Mouse (Mus musculus): ENCODE results near the gene Ccnq. TPM values are rescaled to one million over a fixed set of nuclear protein-coding genes. Genes with fewer than 3 reads are reported as not detected.

Gene Ccnq
- polyA plus RNA-seq, 1 experiment from 2014 or later: 37.2 TPM

GRCm38 (mm10) chr11:78751843-78752203 is 294 bp upstream of the Ccnq start:
- ATAC-seq (ENCODE audit: low read depth) (no peak), DNase-seq (ENCODE audit: low spot score) (no peak)
- H3K4me1 ChIP-seq (ENCODE audit: control insufficient read depth, insufficient read depth, low read length): peaks cover 6% of the 10 kb centered on the region; the same call in 1 of the 2 replicates
- H3K9me3 ChIP-seq (ENCODE audit: control insufficient read depth, low read length): no peaks in the 10 kb centered on the region
- peaks cover 9% of the 10 kb centered on the region for H3K36me3 ChIP-seq (ENCODE audit: control insufficient read depth, insufficient read depth, low read length)
- H3K9ac ChIP-seq (ENCODE audit: low read depth, low read length): peak overlapping the region; percentile 79
- peak overlapping the region; percentile 76 for H3K4me3 ChIP-seq (ENCODE audit: low read depth, low read length)
- peak overlapping the region; percentile 87 for H3K4me2 ChIP-seq (ENCODE audit: low read depth, low read length)
- WGBS: 3% methylated on average over 2 of the region's 2 CpGs
- H3K27me3 ChIP-seq (replicated peaks; ENCODE audit: control insufficient read depth, insufficient read depth, low read length): no peaks in the 10 kb centered on the region
- peak overlapping the region; percentile 80 for H3K27ac ChIP-seq (replicated peaks; ENCODE audit: low read depth, low read length)

DNA sequence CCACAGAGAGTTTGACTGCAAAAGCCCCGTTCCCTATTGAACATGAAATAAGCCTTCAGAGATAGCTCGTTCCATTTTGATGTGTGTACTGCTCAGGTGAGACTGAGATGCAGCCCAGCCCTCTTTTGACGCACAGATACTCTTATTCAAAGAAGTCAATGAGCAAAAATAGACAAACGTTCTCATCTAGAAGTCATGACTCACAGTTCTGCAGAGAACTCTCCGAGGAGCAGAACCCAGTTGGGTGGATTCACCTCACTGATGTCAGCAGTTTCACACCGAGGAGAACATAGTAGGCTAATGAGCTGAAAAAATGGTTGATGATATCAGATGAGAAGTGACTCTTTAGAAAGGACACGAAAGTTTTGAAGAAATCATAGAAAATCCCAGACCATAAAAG is 5.3 kb downstream of the Ccnq start:
- Histone ChIP-seq H3K27ac (replicated peaks; ENCODE audit: low read depth, low read length) (no peak overlapping the region), H3K36me3 (ENCODE audit: control insufficient read depth, insufficient read depth, low read length) (peaks cover 9% of the 10 kb centered on the region), H3K27me3 (replicated peaks; ENCODE audit: control insufficient read depth, insufficient read depth, low read length) (no peaks in the 10 kb centered on the region), H3K4me1 (ENCODE audit: control insufficient read depth, insufficient read depth, low read length) (peaks cover 6% of the 10 kb centered on the region; the same call in 1 of the 2 replicates), H3K9me3 (ENCODE audit: control insufficient read depth, low read length) (no peaks in the 10 kb centered on the region), H3K4me3 (ENCODE audit: low read depth, low read length) (no peak overlapping the region), H3K4me2 (ENCODE audit: low read depth, low read length) (no peak overlapping the region), H3K9ac (ENCODE audit: low read depth, low read length) (no peak overlapping the region)
- DNase-seq (ENCODE audit: low spot score) (no peak), ATAC-seq (ENCODE audit: low read depth) (no peak)
- WGBS: 86% methylated on average over 7 of the region's 7 CpGs

DNA sequence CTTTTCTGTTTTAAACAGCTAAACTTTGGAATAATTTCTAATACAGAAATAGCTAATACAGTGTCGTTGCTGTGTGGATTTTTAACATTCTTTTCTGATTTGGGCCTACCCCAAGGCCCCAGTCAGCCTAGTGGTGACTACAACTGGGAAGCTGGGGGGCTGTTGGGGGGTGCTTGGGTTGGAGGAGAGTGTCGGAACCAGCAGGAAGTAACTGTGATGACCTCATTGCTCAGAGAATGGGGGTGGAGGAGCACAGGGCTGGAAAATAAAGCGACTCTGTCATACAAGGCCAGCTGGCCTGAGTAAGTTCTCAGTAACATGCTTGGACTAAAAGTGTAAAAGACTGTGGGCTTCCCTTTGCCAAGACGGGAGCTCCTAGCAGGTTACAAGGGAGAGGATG is 6.1 kb downstream of the Ccnq start:
- Histone ChIP-seq H3K27me3 (replicated peaks; ENCODE audit: control insufficient read depth, insufficient read depth, low read length) (no peaks in the 10 kb centered on the region), H3K4me1 (ENCODE audit: control insufficient read depth, insufficient read depth, low read length) (peaks cover under 1% of the 10 kb centered on the region; the same call in 1 of the 2 replicates)
- DNase-seq (ENCODE audit: low spot score): no peak

DNA sequence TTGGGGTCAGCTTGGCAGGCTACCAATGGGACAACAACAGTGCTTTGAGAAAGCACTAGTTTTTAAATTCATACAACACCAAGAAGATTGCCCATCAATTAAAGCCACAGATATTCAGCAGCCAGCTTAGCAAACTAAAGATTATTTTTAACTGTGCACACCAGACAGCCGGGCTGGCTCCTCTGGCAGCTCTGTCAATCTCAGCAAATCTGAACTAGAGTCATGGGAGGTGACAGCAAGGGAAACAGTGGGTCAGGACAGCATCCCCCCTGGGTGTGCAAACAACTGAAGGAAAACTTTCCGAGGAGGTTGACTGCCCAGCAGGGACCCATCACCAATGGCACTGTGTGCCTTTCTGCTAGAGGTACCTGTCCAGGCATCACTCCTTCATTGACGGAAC is 9.1 kb downstream of the Ccnq start:
- H3K27ac ChIP-seq (replicated peaks; ENCODE audit: low read depth, low read length): no peak overlapping the region
- H3K27me3 ChIP-seq (replicated peaks; ENCODE audit: control insufficient read depth, insufficient read depth, low read length): no peaks in the 10 kb centered on the region
- no peak for ATAC-seq (ENCODE audit: low read depth)
- DNase-seq (ENCODE audit: low spot score): no peak
- H3K4me1 ChIP-seq (ENCODE audit: control insufficient read depth, insufficient read depth, low read length): no peaks in the 10 kb centered on the region
- H3K9me3 ChIP-seq (ENCODE audit: control insufficient read depth, low read length): no peaks in the 10 kb centered on the region
- H3K4me3 ChIP-seq (ENCODE audit: low read depth, low read length): no peak overlapping the region
- H3K9ac ChIP-seq (ENCODE audit: low read depth, low read length): no peak overlapping the region
- 76% methylated on average over 3 of the region's 3 CpGs for WGBS
- no peaks in the 10 kb centered on the region for H3K36me3 ChIP-seq (ENCODE audit: control insufficient read depth, insufficient read depth, low read length)
- H3K4me2 ChIP-seq (ENCODE audit: low read depth, low read length): no peak overlapping the region

More for the DNA sequence above, 6.1 kb downstream of the Ccnq start:
- no peak for ATAC-seq (ENCODE audit: low read depth)
- Histone ChIP-seq H3K4me3 (ENCODE audit: low read depth, low read length) (no peak overlapping the region), H3K4me2 (ENCODE audit: low read depth, low read length) (no peak overlapping the region), H3K27ac (replicated peaks; ENCODE audit: low read depth, low read length) (no peak overlapping the region), H3K9me3 (ENCODE audit: control insufficient read depth, low read length) (no peaks in the 10 kb centered on the region), H3K36me3 (ENCODE audit: control insufficient read depth, insufficient read depth, low read length) (peaks cover 9% of the 10 kb centered on the region), H3K9ac (ENCODE audit: low read depth, low read length) (no peak overlapping the region)
- 53% methylated on average over 4 of the region's 4 CpGs for WGBS

GRCm38 (mm10) chr11:78741958-78742357 is 9.6 kb downstream of the Ccnq start:
- no peaks in the 10 kb centered on the region for H3K9me3 ChIP-seq (ENCODE audit: control insufficient read depth, low read length)
- H3K4me3 ChIP-seq (ENCODE audit: low read depth, low read length): no peak overlapping the region
- H3K27ac ChIP-seq (replicated peaks; ENCODE audit: low read depth, low read length): no peak overlapping the region
- no peak overlapping the region for H3K4me2 ChIP-seq (ENCODE audit: low read depth, low read length)
- DNase-seq (ENCODE audit: low spot score) (no peak), ATAC-seq (ENCODE audit: low read depth) (no peak)
- H3K9ac ChIP-seq (ENCODE audit: low read depth, low read length): no peak overlapping the region
- no peaks in the 10 kb centered on the region for H3K36me3 ChIP-seq (ENCODE audit: control insufficient read depth, insufficient read depth, low read length)
- no peaks in the 10 kb centered on the region for H3K27me3 ChIP-seq (replicated peaks; ENCODE audit: control insufficient read depth, insufficient read depth, low read length)
- H3K4me1 ChIP-seq (ENCODE audit: control insufficient read depth, insufficient read depth, low read length): no peaks in the 10 kb centered on the region
- 59% methylated on average over 7 of the region's 7 CpGs for WGBS

- no peak overlapping the region for H3K27ac ChIP-seq (replicated peaks; ENCODE audit: low read depth, low read length)
- H3K4me3 ChIP-seq (ENCODE audit: low read depth, low read length): no peak overlapping the region
- no peaks in the 10 kb centered on the region for H3K36me3 ChIP-seq (ENCODE audit: control insufficient read depth, insufficient read depth, low read length)
- no peaks in the 10 kb centered on the region for H3K9me3 ChIP-seq (ENCODE audit: control insufficient read depth, low read length)
- no peaks in the 10 kb centered on the region for H3K4me1 ChIP-seq (ENCODE audit: control insufficient read depth, insufficient read depth, low read length)
- DNase-seq (ENCODE audit: low spot score) (no peak), ATAC-seq (ENCODE audit: low read depth) (no peak)
- no peak overlapping the region for H3K4me2 ChIP-seq (ENCODE audit: low read depth, low read length)
- no peak overlapping the region for H3K9ac ChIP-seq (ENCODE audit: low read depth, low read length)
- no peaks in the 10 kb centered on the region for H3K27me3 ChIP-seq (replicated peaks; ENCODE audit: control insufficient read depth, insufficient read depth, low read length)
These were observed 12.2 kb downstream of the Ccnq start for GRCm38 (mm10) chr11:78739361-78739760.

GRCm38 (mm10) chr11:78736877-78737408 is 14.6 kb downstream of the Ccnq start:
- ATAC-seq (ENCODE audit: low read depth) (no peak), DNase-seq (ENCODE audit: low spot score) (no peak)
- Histone ChIP-seq H3K36me3 (ENCODE audit: control insufficient read depth, insufficient read depth, low read length) (no peaks in the 10 kb centered on the region), H3K9me3 (ENCODE audit: control insufficient read depth, low read length) (no peaks in the 10 kb centered on the region), H3K4me2 (ENCODE audit: low read depth, low read length) (no peak overlapping the region), H3K4me3 (ENCODE audit: low read depth, low read length) (no peak overlapping the region), H3K4me1 (ENCODE audit: control insufficient read depth, insufficient read depth, low read length) (no peaks in the 10 kb centered on the region), H3K27me3 (replicated peaks; ENCODE audit: control insufficient read depth, insufficient read depth, low read length) (no peaks in the 10 kb centered on the region), H3K27ac (replicated peaks; ENCODE audit: low read depth, low read length) (no peak overlapping the region), H3K9ac (ENCODE audit: low read depth, low read length) (no peak overlapping the region)
- WGBS: 64% methylated on average over 3 of the region's 3 CpGs

- no peaks in the 10 kb centered on the region for H3K36me3 ChIP-seq (ENCODE audit: control insufficient read depth, insufficient read depth, low read length)
- no peak overlapping the region for H3K9ac ChIP-seq (ENCODE audit: low read depth, low read length)
- 95% methylated on average over 1 of the region's 1 CpGs for WGBS
- no peaks in the 10 kb centered on the region for H3K4me1 ChIP-seq (ENCODE audit: control insufficient read depth, insufficient read depth, low read length)
- no peaks in the 10 kb centered on the region for H3K9me3 ChIP-seq (ENCODE audit: control insufficient read depth, low read length)
- ATAC-seq (ENCODE audit: low read depth): no peak
- no peak overlapping the region for H3K4me2 ChIP-seq (ENCODE audit: low read depth, low read length)
- no peaks in the 10 kb centered on the region for H3K27me3 ChIP-seq (replicated peaks; ENCODE audit: control insufficient read depth, insufficient read depth, low read length)
- no peak overlapping the region for H3K4me3 ChIP-seq (ENCODE audit: low read depth, low read length)
- no peak for DNase-seq (ENCODE audit: low spot score)
- no peak overlapping the region for H3K27ac ChIP-seq (replicated peaks; ENCODE audit: low read depth, low read length)
These were observed 16.4 kb downstream of the Ccnq start for GRCm38 (mm10) chr11:78735168-78735567.

- no peak overlapping the region for H3K9ac ChIP-seq (ENCODE audit: low read depth, low read length)
- no peak overlapping the region for H3K4me3 ChIP-seq (ENCODE audit: low read depth, low read length)
- no peaks in the 10 kb centered on the region for H3K27me3 ChIP-seq (replicated peaks; ENCODE audit: control insufficient read depth, insufficient read depth, low read length)
- no peaks in the 10 kb centered on the region for H3K9me3 ChIP-seq (ENCODE audit: control insufficient read depth, low read length)
- no peaks in the 10 kb centered on the region for H3K36me3 ChIP-seq (ENCODE audit: control insufficient read depth, insufficient read depth, low read length)
- no peak overlapping the region for H3K4me2 ChIP-seq (ENCODE audit: low read depth, low read length)
- 83% methylated on average over 6 of the region's 6 CpGs for WGBS
- no peak overlapping the region for H3K27ac ChIP-seq (replicated peaks; ENCODE audit: low read depth, low read length)
- DNase-seq (ENCODE audit: low spot score) (no peak), ATAC-seq (ENCODE audit: low read depth) (no peak)
- no peaks in the 10 kb centered on the region for H3K4me1 ChIP-seq (ENCODE audit: control insufficient read depth, insufficient read depth, low read length)
These were observed 18.9 kb downstream of the Ccnq start for GRCm38 (mm10) chr11:78732619-78733018.

Measured in embryonic facial prominence, embryonic 14.5 days (tissue).